Mouse (Mus musculus) ovary, postnatal 10 days (tissue): ENCODE results near the gene Phf13.

Experiments
- DNase-seq: peaks from one replicate; pipeline ENCODE4 v3.0.0; 2022; ENCODE audit warnings: low spot score

The Phf13 gene

GRCm38 (mm10) chr4:152012109-152012508 is 16.1 kb upstream of the Phf13 start:
- no peak for DNase-seq

- DNase-seq = no peak
Measured at GRCm38 (mm10) chr4:152011171-152011760, 15.2 kb upstream of the Phf13 start.

GRCm38 (mm10) chr4:152010707-152011134 is 14.7 kb upstream of the Phf13 start:
- no peak for DNase-seq

GRCm38 (mm10) chr4:152010091-152010706 is 14.1 kb upstream of the Phf13 start:
- DNase-seq = no peak

- DNase-seq = peak; percentile 39
Measured at GRCm38 (mm10) chr4:152009076-152010051, 13.3 kb upstream of the Phf13 start.

- peak; percentile 86 for DNase-seq
Measured at GRCm38 (mm10) chr4:152008622-152009075, 12.6 kb upstream of the Phf13 start, which contains the start of gene Klhl21. Klhl21 (plus strand) TSS chr4:152008803.

GRCm38 (mm10) chr4:152008148-152008500 is 12.1 kb upstream of the Phf13 start:
- no peak for DNase-seq

- DNase-seq = no peak
Measured at GRCm38 (mm10) chr4:152007481-152008147, 11.6 kb upstream of the Phf13 start.

GRCm38 (mm10) chr4:152006812-152007211 is 10.8 kb upstream of the Phf13 start:
- no peak for DNase-seq

- DNase-seq = no peak
Measured at GRCm38 (mm10) chr4:152006137-152006536, 10.1 kb upstream of the Phf13 start.

GRCm38 (mm10) chr4:152002063-152002462 is 6.0 kb upstream of the Phf13 start:
- no peak for DNase-seq

GRCm38 (mm10) chr4:152001335-152001734 is 5.3 kb upstream of the Phf13 start:
- DNase-seq = no peak

- no peak for DNase-seq
Measured at GRCm38 (mm10) chr4:152000906-152001305, 4.8 kb upstream of the Phf13 start.

GRCm38 (mm10) chr4:151999481-151999880 is 3.4 kb upstream of the Phf13 start:
- no peak for DNase-seq

- no peak for DNase-seq
Measured at GRCm38 (mm10) chr4:151997701-151998100, 1.6 kb upstream of the Phf13 start.

- no peak for DNase-seq
Measured at GRCm38 (mm10) chr4:151996951-151997222, 829 bp upstream of the Phf13 start.

- DNase-seq = no peak
Measured at GRCm38 (mm10) chr4:151995371-151996172, 486 bp downstream of the Phf13 start.

- peak; percentile 31 for DNase-seq
Measured at GRCm38 (mm10) chr4:151994228-151995171, 1.6 kb downstream of the Phf13 start.

- no peak for DNase-seq
Measured at GRCm38 (mm10) chr4:151993035-151993434, 3.0 kb downstream of the Phf13 start.

GRCm38 (mm10) chr4:151992091-151992490 is 4.0 kb downstream of the Phf13 start:
- no peak for DNase-seq
